Comparison of ENCODE assay signal across 11 mouse cellular contexts in genomic region chr3:69156484-69156883, GRCm38 (mm10). TPM values are rescaled to one million over a fixed set of nuclear protein-coding genes. Genes with fewer than 3 reads are reported as not detected.
DNase-seq lines count a peak whose midpoint lies in the region; ATAC-seq and TF ChIP-seq lines count a peak whose summit lies in the region.
"Had no signal": no experiment of that assay in that cellular context is flagged by ENCODE, and none has a peak within 500 bp of the region (broad histone marks: within the 10 kb centered on the region; RNA-seq: fewer than 3 reads in every experiment).

No protein-coding gene starts in this region.

- no peaks in the 10 kb centered on the region for H3K4me1 ChIP-seq in heart, adult 2 months (ENCODE audit: control insufficient read depth, insufficient read depth, low read length)
- H3K4me1 ChIP-seq in heart, embryonic 12.5 days (replicated peaks): no peaks in the 10 kb centered on the region
- no peaks in the 10 kb centered on the region for H3K4me1 ChIP-seq in MEL (ENCODE audit: control insufficient read depth in 1 of 2, insufficient read depth in 2 of 2, low read length in 2 of 2)
- no peaks in the 10 kb centered on the region for H3K4me1 ChIP-seq in forebrain, embryonic 15.5 days
- H3K4me1 ChIP-seq: stomach, embryonic 15.5 days had no signal

- H3K27me3 ChIP-seq in heart, adult 2 months (ENCODE audit: control insufficient read depth, insufficient read depth, low read length): no peaks in the 10 kb centered on the region
- no peaks in the 10 kb centered on the region for H3K27me3 ChIP-seq in heart, embryonic 12.5 days (replicated peaks)
- no peaks in the 10 kb centered on the region; a peak in 1 of 4 replicates for H3K27me3 ChIP-seq in MEL (ENCODE audit: control insufficient read depth in 1 of 2, insufficient read depth in 2 of 2, low read length in 2 of 2)
- no peaks in the 10 kb centered on the region for H3K27me3 ChIP-seq in forebrain, embryonic 15.5 days
- H3K27me3 ChIP-seq: stomach, embryonic 15.5 days had no signal

- intact Hi-C loops in heart, adult 2 months (cut with DNase I): no loop called here
- intact Hi-C loops in left cerebral cortex, postnatal 4 days (cut with DNase I): no loop called here

- no peaks in the 10 kb centered on the region for H3K79me2 ChIP-seq in heart, adult 2 months (replicated peaks; ENCODE audit: control insufficient read depth, insufficient read depth, low read length)
- no peaks in the 10 kb centered on the region for H3K79me2 ChIP-seq in MEL (ENCODE audit: control insufficient read depth, insufficient read depth, low read length, poor library complexity)

- TF ChIP-seq POLR2A in heart, adult 2 months (IDR thresholded peaks at IDR 0.05; ENCODE audit: insufficient read depth, low read depth, low read length): no peak
- TF ChIP-seq POLR2A in MEL (IDR thresholded peaks at IDR 0.05; ENCODE audit: control insufficient read depth in 1 of 2, insufficient read depth in 1 of 2, low read depth in 1 of 2, low read length in 2 of 2, poor library complexity in 1 of 2): no peak

- H3K36me3 ChIP-seq in heart, adult 2 months (ENCODE audit: control insufficient read depth, insufficient read depth, low read length): no peaks in the 10 kb centered on the region
- no peaks in the 10 kb centered on the region for H3K36me3 ChIP-seq in heart, embryonic 12.5 days
- no peaks in the 10 kb centered on the region for H3K36me3 ChIP-seq in MEL (ENCODE audit: control insufficient read depth in 1 of 2, insufficient read depth in 2 of 2, low read length in 2 of 2)
- H3K36me3 ChIP-seq in forebrain, embryonic 15.5 days: no peaks in the 10 kb centered on the region
- H3K36me3 ChIP-seq: G1E; stomach, embryonic 15.5 days had no signal

- H3K9me3 ChIP-seq in heart, embryonic 12.5 days (replicated peaks): no peaks in the 10 kb centered on the region
- no peaks in the 10 kb centered on the region for H3K9me3 ChIP-seq in MEL (replicated peaks; ENCODE audit: insufficient read depth, low read length)
- no peaks in the 10 kb centered on the region for H3K9me3 ChIP-seq in forebrain, embryonic 15.5 days
- H3K9me3 ChIP-seq: G1E; stomach, embryonic 15.5 days had no signal

- H3K9ac ChIP-seq in heart, adult 2 months (ENCODE audit: low read depth, low read length): no peak overlapping the region
- no peak overlapping the region for H3K9ac ChIP-seq in heart, embryonic 12.5 days
- H3K9ac ChIP-seq in MEL (ENCODE audit: control insufficient read depth, low read depth, low read length, poor library complexity, severe bottlenecking): no peak overlapping the region; the same call in 1 of the 2 replicates
- no peak overlapping the region for H3K9ac ChIP-seq in forebrain, embryonic 15.5 days (replicated peaks)
- H3K9ac ChIP-seq: liver, embryonic 14.5 days; stomach, embryonic 15.5 days had no signal

- no peak overlapping the region for H3K4me2 ChIP-seq in heart, embryonic 12.5 days
- no peak overlapping the region for H3K4me2 ChIP-seq in forebrain, embryonic 15.5 days (replicated peaks)
- H3K4me2 ChIP-seq: stomach, embryonic 15.5 days had no signal

- ATAC-seq in heart, embryonic 12.5 days (ENCODE audit: insufficient number of reproducible peaks, low FRiP score): no peak
- no peak for ATAC-seq in forebrain, embryonic 15.5 days (replicated peaks)

- WGBS in heart, adult 2 months: 65% methylated on average over 13 of the region's 13 CpGs
- 79% methylated on average over 13 of the region's 13 CpGs for WGBS in heart, embryonic 12.5 days
- 57% methylated on average over 13 of the region's 13 CpGs for WGBS in forebrain, embryonic 15.5 days

- TF ChIP-seq RAD21 in MEL (IDR thresholded peaks at IDR 0.05; ENCODE audit: low read depth, low read length): no peak

- DNase-seq in heart, adult 2 months: peak; percentile 40 to 73
- DNase-seq in MEL (ENCODE audit: low read depth, low spot score): peak; percentile 27
- peak; percentile 41 for DNase-seq in kidney, postnatal 10 days
- DNase-seq in spleen, adult 18-20 months: peak; percentile 59 to 73
- DNase-seq in frontal cortex, postnatal 14 days (ENCODE audit: low spot score in 2 of 2): no peak
- no peak for DNase-seq in left cerebral cortex, postnatal 4 days

- no peak overlapping the region for H3K4me3 ChIP-seq in heart, adult 2 months
- no peak overlapping the region for H3K4me3 ChIP-seq in heart, embryonic 12.5 days
- no peak overlapping the region; a peak in 1 of 4 replicates for H3K4me3 ChIP-seq in MEL (ENCODE audit: control insufficient read depth in 1 of 2, insufficient read depth in 1 of 2, low read depth in 2 of 2, low read length in 2 of 2)
- H3K4me3 ChIP-seq in forebrain, embryonic 15.5 days: no peak overlapping the region
- H3K4me3 ChIP-seq: stomach, embryonic 15.5 days had no signal

- no peak for TF ChIP-seq EP300 in heart, adult 2 months (IDR thresholded peaks at IDR 0.05; ENCODE audit: insufficient read depth, low read depth, low read length)
- no peak for TF ChIP-seq EP300 in MEL (IDR thresholded peaks at IDR 0.05; ENCODE audit: low read depth in 1 of 2, low read length in 2 of 2)

- no peak overlapping the region for H3K27ac ChIP-seq in heart, adult 2 months
- no peak overlapping the region for H3K27ac ChIP-seq in heart, embryonic 12.5 days (ENCODE audit: poor library complexity, severe bottlenecking)
- no peak overlapping the region for H3K27ac ChIP-seq in MEL (ENCODE audit: control insufficient read depth, low read depth, low read length)
- no peak overlapping the region for H3K27ac ChIP-seq in forebrain, embryonic 15.5 days (replicated peaks)
- H3K27ac ChIP-seq: liver, embryonic 14.5 days; stomach, embryonic 15.5 days had no signal

- TF ChIP-seq CTCF in heart, adult 2 months (IDR thresholded peaks at IDR 0.05): no peak
- TF ChIP-seq CTCF in MEL (IDR thresholded peaks at IDR 0.05 in 2 of 3, conservative IDR thresholded peaks at IDR 0.05 in 1 of 3; ENCODE audit: control insufficient read depth in 1 of 3, insufficient read depth in 1 of 3, low read depth in 2 of 3, low read length in 3 of 3, poor library complexity in 1 of 3, severe bottlenecking in 1 of 3): no peak

TF ChIP-seq in MEL, 35 proteins besides CTCF, POLR2A, EP300 and RAD21:
- no peak for TF ChIP-seq NRF1 (IDR thresholded peaks at IDR 0.05; ENCODE audit: insufficient read depth, low read depth, low read length, poor library complexity, severe bottlenecking)
- TF ChIP-seq ZC3H11A (IDR thresholded peaks at IDR 0.05; ENCODE audit: low read depth, low read length): no peak
- TF ChIP-seq ZMIZ1 (IDR thresholded peaks at IDR 0.05; ENCODE audit: low read depth, low read length): no peak
- 0 out of 2 replicates have a peak, but pooled peaks have one; percentile 15 for TF ChIP-seq TBP (IDR thresholded peaks at IDR 0.05; ENCODE audit: low read depth, low read length)
- no peak for TF ChIP-seq TAL1 (IDR thresholded peaks at IDR 0.05; ENCODE audit: low read length)
TF ChIP-seq in MEL: peak in this region for 1.

RNA-seq across cellular contexts. Expression of gene Kpna4, which starts 29.6 kb away (rescaled TPM):
- 10 to 100 TPM; 81.5 to 94.6 TPM for total RNA-seq in heart, adult 2 months (2021)
- polyA plus RNA-seq in heart, adult 2 months (2012; rRNA removed): 14.4 and 29.9 TPM in 2 replicates
- 39.8 and 40.2 TPM in 2 replicates for polyA plus RNA-seq in heart, embryonic 12.5 days (2016; fragmentation: Nextera tagmentation; extraction: Ambion mirVana)
- 19.4 and 19.5 TPM in 2 replicates for total RNA-seq in MEL (2012; rRNA removed)
- 10 to 100 TPM; 38.5 to 50.5 TPM for polyA plus RNA-seq in MEL (2012; ENCODE audit: insufficient read depth in 1 of 2, insufficient read length in 2 of 2, low read depth in 1 of 2, low replicate concordance in 2 of 2, missing spikeins in 1 of 2)
- polyA plus RNA-seq in forebrain, embryonic 15.5 days (2015; fragmentation: Nextera tagmentation; extraction: Ambion mirVana): 41.9 and 42.9 TPM in 2 replicates
- total RNA-seq in left cerebral cortex, postnatal 4 days (2021): 100 to 1,000 TPM in 1 of 2 experiments, 10 to 100 TPM in 1; 85.8 to 101 TPM

Comparison
In these comparisons a context has a peak if more than half of its experiments do, and no peak if none do; other contexts are left out.
1. DNase-seq: peak in heart, adult 2 months (2 of 2), MEL (single experiment), kidney, postnatal 10 days (single experiment) and spleen, adult 18-20 months (2 of 2); none in frontal cortex, postnatal 14 days (0 of 2) and left cerebral cortex, postnatal 4 days (single experiment).